Mouse (Mus musculus): ENCODE results near the gene Atp5g1. TPM values are rescaled to one million over a fixed set of nuclear protein-coding genes. Genes with fewer than 3 reads are reported as not detected.

Gene Atp5g1
- polyA plus RNA-seq, 1 experiment from 2014 or later: 738 TPM

DNA sequence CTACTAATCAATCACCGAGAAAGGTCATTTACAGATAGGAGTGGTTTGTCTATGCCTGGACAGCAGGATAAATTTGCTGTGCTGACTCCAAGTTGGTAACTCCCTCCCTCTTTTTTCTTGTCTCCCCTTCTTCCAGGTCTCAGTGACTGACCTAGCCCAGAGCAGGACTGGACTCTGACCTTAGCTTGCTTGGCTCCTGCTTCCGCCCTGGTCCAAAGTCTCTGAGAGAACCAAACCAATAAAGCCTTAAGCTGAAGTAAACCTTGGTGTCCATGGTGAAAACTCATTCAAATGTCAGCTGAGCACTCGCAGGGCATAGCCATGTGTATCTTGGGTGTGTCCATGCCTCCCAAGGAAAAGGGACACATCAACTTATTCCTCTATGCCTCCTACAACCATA lies 44.9 kb downstream of the Atp5g1 start:
- Histone ChIP-seq H3K4me3 (ENCODE audit: low read depth, low read length) (no peak overlapping the region), H3K4me2 (no peak overlapping the region), H3K36me3 (ENCODE audit: insufficient read depth) (no peaks in the 10 kb centered on the region), H3K9me3 (ENCODE audit: low read depth, low read length) (no peaks in the 10 kb centered on the region), H3K9ac (no peak overlapping the region), H3K27me3 (ENCODE audit: insufficient read depth, low read length) (no peaks in the 10 kb centered on the region), H3K4me1 (ENCODE audit: insufficient read depth) (peaks cover 6% of the 10 kb centered on the region; the same call in 1 of the 2 replicates), H3K27ac (ENCODE audit: low read depth) (no peak overlapping the region)
- 79% methylated on average over 3 of the region's 3 CpGs for WGBS
- ATAC-seq (ENCODE audit: insufficient read depth) (no peak), DNase-seq (no peak)
- no peak for TF ChIP-seq CTCF (IDR thresholded peaks at IDR 0.05; ENCODE audit: low read depth)

DNA sequence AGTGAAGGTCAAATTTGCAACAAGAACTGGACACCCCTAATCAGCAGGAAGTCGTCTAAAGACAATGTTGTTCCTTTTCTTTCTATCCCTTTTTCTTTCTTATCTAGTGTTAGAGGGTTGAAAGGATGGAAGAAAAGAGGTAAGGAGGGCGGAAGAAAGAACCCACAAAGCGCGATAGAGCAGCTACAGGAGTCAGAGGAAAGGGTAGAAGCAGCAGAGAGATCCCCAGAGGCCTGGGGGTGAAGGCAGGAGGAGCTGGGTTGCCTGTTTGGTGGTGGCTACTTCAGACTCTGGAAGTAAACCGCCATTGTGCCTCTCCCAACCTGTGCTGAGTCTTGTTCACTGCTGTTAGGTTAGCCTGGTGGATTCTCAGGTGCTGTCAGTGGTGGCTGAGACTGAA lies 47.3 kb downstream of the Atp5g1 start:
- Histone ChIP-seq H3K36me3 (ENCODE audit: insufficient read depth) (no peaks in the 10 kb centered on the region), H3K4me2 (no peak overlapping the region), H3K4me3 (ENCODE audit: low read depth, low read length) (no peak overlapping the region), H3K27me3 (ENCODE audit: insufficient read depth, low read length) (no peaks in the 10 kb centered on the region), H3K4me1 (ENCODE audit: insufficient read depth) (no peaks in the 10 kb centered on the region), H3K9ac (no peak overlapping the region), H3K27ac (ENCODE audit: low read depth) (no peak overlapping the region), H3K9me3 (ENCODE audit: low read depth, low read length) (no peaks in the 10 kb centered on the region)
- WGBS: 55% methylated on average over 5 of the region's 5 CpGs
- DNase-seq (no peak), ATAC-seq (ENCODE audit: insufficient read depth) (no peak)
- no peak for TF ChIP-seq CTCF (IDR thresholded peaks at IDR 0.05; ENCODE audit: low read depth)

DNA sequence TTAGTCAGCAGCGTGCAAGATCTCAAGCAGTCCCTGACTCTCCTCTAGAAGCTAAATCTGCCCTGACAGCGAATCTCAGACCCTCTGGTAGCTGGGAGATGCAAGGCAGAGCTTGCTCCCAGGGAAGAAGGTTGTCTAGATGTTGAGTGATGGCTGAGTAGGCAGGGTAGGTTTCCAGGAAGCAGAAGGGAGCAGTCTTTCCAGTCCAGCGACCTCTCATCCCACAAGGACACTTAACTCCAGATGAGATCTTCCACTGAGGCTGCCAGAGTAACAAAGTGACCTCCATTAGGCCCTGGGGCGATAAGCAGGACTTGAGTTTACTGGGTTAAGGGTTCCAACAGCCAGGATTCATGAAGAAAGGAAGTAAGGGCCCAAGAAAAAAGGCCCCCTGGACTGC lies 54.8 kb downstream of the Atp5g1 start:
- no peak for DNase-seq
- Histone ChIP-seq H3K4me3 (ENCODE audit: low read depth, low read length) (no peak overlapping the region), H3K27me3 (ENCODE audit: insufficient read depth, low read length) (no peaks in the 10 kb centered on the region), H3K27ac (ENCODE audit: low read depth) (no peak overlapping the region), H3K36me3 (ENCODE audit: insufficient read depth) (no peaks in the 10 kb centered on the region), H3K4me1 (ENCODE audit: insufficient read depth) (no peaks in the 10 kb centered on the region), H3K4me2 (no peak overlapping the region), H3K9me3 (ENCODE audit: low read depth, low read length) (no peaks in the 10 kb centered on the region), H3K9ac (no peak overlapping the region)
- ATAC-seq (ENCODE audit: insufficient read depth): no peak
- TF ChIP-seq CTCF (IDR thresholded peaks at IDR 0.05; ENCODE audit: low read depth): no peak
- 48% methylated on average over 4 of the region's 4 CpGs for WGBS

Other genes starting within 250 kb of the Atp5g1 start
- gene Gngt2, start 238.5 kb downstream of the Atp5g1 start, polyA plus RNA-seq (2014; fragmentation: Nextera tagmentation; extraction: Ambion mirVana): 13.4 and 14.8 TPM in 2 replicates
- gene Abi3, start 233.2 kb downstream of the Atp5g1 start, polyA plus RNA-seq (2014; fragmentation: Nextera tagmentation; extraction: Ambion mirVana): 7.2 TPM in 2 replicates
- 0.11 and 0.18 TPM in 2 replicates for gene B4galnt2, start 160.8 kb downstream of the Atp5g1 start, polyA plus RNA-seq (2014; fragmentation: Nextera tagmentation; extraction: Ambion mirVana)
- 25.6 and 30.9 TPM in 2 replicates for gene Igf2bp1, start 69.7 kb downstream of the Atp5g1 start, polyA plus RNA-seq (2014; fragmentation: Nextera tagmentation; extraction: Ambion mirVana)
- not detected in 2 replicates for gene Gip, start 51.1 kb downstream of the Atp5g1 start, polyA plus RNA-seq (2014; fragmentation: Nextera tagmentation; extraction: Ambion mirVana)
- gene Snf8, start 40.8 kb downstream of the Atp5g1 start, polyA plus RNA-seq (2014; fragmentation: Nextera tagmentation; extraction: Ambion mirVana): 37.2 and 37.6 TPM in 2 replicates
- 37.8 and 43.2 TPM in 2 replicates for gene Ube2z, start 10.3 kb downstream of the Atp5g1 start, polyA plus RNA-seq (2014; fragmentation: Nextera tagmentation; extraction: Ambion mirVana)
- not detected in 2 replicates for gene Calcoco2, start 36.3 kb upstream of the Atp5g1 start, polyA plus RNA-seq (2014; fragmentation: Nextera tagmentation; extraction: Ambion mirVana)
- 0.09 TPM in 1 of 2 replicates, not detected in the other for gene Ttll6, start 58.1 kb upstream of the Atp5g1 start, polyA plus RNA-seq (2014; fragmentation: Nextera tagmentation; extraction: Ambion mirVana)
- gene Hoxb13, start 118.6 kb upstream of the Atp5g1 start, polyA plus RNA-seq (2014; fragmentation: Nextera tagmentation; extraction: Ambion mirVana): not detected in 2 replicates
- 0.08 and 0.22 TPM in 2 replicates for gene Hoxb9, start 195.8 kb upstream of the Atp5g1 start, polyA plus RNA-seq (2014; fragmentation: Nextera tagmentation; extraction: Ambion mirVana)
- 0.99 and 1.4 TPM in 2 replicates for gene Hoxb8, start 206.2 kb upstream of the Atp5g1 start, polyA plus RNA-seq (2014; fragmentation: Nextera tagmentation; extraction: Ambion mirVana)
- gene Hoxb7, start 211.0 kb upstream of the Atp5g1 start, polyA plus RNA-seq (2014; fragmentation: Nextera tagmentation; extraction: Ambion mirVana): 2.1 and 3.5 TPM in 2 replicates
- 19.7 and 24.4 TPM in 2 replicates for gene Hoxb6, start 216.8 kb upstream of the Atp5g1 start, polyA plus RNA-seq (2014; fragmentation: Nextera tagmentation; extraction: Ambion mirVana)
- 65.9 and 76.1 TPM in 2 replicates for gene Hoxb5, start 227.7 kb upstream of the Atp5g1 start, polyA plus RNA-seq (2014; fragmentation: Nextera tagmentation; extraction: Ambion mirVana)
- gene Hoxb4, start 242.6 kb upstream of the Atp5g1 start, polyA plus RNA-seq (2014; fragmentation: Nextera tagmentation; extraction: Ambion mirVana): 3.8 and 3.9 TPM in 2 replicates
- 3.9 and 6.3 TPM in 2 replicates for gene Hoxb3, start 247.7 kb upstream of the Atp5g1 start, polyA plus RNA-seq (2014; fragmentation: Nextera tagmentation; extraction: Ambion mirVana)

All from lung, embryonic 14.5 days (tissue).